Mouse (Mus musculus): Measurements from ENCODE around the gene C87436. TPM values are rescaled to one million over a fixed set of nuclear protein-coding genes. Genes with fewer than 3 reads are reported as not detected.
"Not testable (repeated sequence)": the region's sequence is repeated elsewhere in the genome, so short reads cannot be mapped to it uniquely, and the experiment has no call there.

C87436 gene
- polyA plus RNA-seq, 1 experiment from 2014 or later, result 24.4 TPM

DNA sequence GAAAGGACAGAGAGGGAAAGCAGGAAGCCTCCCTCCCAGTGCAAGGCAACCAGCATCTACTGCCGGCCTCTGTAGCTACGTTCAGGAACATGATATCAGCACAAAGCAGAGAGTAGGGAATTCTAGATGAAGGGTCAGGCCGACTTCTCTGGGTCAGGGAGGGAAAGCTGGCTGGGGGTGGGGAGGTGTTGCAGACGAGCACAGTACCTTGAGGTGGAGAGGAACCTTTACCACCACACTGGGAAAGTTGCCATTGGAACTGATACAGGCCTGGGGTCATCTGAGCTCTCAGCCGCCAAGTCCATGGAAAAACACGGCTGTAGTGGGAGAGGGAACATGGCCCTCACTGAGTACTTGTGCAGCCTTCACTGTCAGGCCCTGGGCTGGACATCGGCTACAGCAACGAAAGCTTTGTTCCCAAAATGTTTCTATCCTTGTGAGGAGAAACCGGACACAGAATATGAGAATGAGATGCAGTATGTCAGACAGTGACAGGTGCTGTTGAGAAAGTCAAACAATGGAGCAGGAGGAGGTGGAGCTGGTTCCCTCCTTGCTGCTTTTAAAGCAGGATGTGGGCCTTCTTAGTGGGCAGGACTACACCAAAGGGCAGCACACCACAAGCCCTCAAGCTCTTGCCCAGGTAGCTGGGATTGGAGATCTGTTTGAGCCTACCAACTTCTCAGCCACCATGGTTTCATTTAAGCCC, 37.4 kb downstream of the C87436 start:
- Histone ChIP-seq H3K27me3 (ENCODE audit: poor library complexity, severe bottlenecking) (no peaks in the 10 kb centered on the region), H3K4me1 (peaks cover 57% of the 10 kb centered on the region), H3K27ac (no peak overlapping the region), H3K9me3 (no peaks in the 10 kb centered on the region), H3K36me3 (replicated peaks) (peaks cover 2% of the 10 kb centered on the region; the same call in 1 of the 2 replicates), H3K4me3 (no peak overlapping the region)
- no peak for DNase-seq (ENCODE audit: extremely low spot score, low spot score)
- WGBS, result 85% methylated on average over 9 of the region's 9 CpGs

GRCm38 (mm10) chr6:86476931-86477330, 38.8 kb downstream of the C87436 start:
- H3K4me3 ChIP-seq, result no peak overlapping the region
- H3K27ac ChIP-seq, result no peak overlapping the region
- WGBS, result 88% methylated on average over 5 of the region's 5 CpGs
- H3K9me3 ChIP-seq, result no peaks in the 10 kb centered on the region
- peaks cover 52% of the 10 kb centered on the region for H3K4me1 ChIP-seq
- H3K27me3 ChIP-seq (ENCODE audit: poor library complexity, severe bottlenecking), result no peaks in the 10 kb centered on the region
- H3K36me3 ChIP-seq (replicated peaks), result no peaks in the 10 kb centered on the region
- DNase-seq (ENCODE audit: extremely low spot score, low spot score), result no peak

DNA sequence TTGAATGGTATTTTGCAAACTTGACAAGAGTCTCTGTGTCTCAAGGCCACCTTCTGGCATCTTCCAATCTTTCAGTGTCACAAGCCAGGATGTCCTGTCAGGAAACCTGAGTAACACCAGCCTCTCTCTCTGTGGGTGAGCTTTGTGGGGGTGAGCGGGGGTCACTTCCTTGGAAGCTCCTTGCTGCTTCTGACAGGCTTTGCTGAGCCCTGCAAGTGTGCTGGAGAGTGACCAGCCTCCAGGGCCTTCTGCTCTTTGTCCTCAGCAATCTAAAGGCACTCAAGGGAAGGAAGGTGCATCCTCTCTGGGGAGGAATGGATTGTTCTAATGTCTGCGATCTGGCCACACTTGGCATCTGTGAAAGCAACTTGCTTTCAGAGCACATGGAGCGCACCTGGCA, 41.1 kb downstream of the C87436 start:
- H3K36me3 ChIP-seq (replicated peaks), result no peaks in the 10 kb centered on the region
- peak overlapping the region; percentile 66 for H3K27ac ChIP-seq
- DNase-seq (ENCODE audit: extremely low spot score, low spot score), result no peak
- no peaks in the 10 kb centered on the region for H3K9me3 ChIP-seq
- H3K4me3 ChIP-seq, result no peak overlapping the region
- peaks cover 32% of the 10 kb centered on the region for H3K4me1 ChIP-seq
- whole genome bisulfite sequencing, result 71% methylated on average over 3 of the region's 3 CpGs
- no peaks in the 10 kb centered on the region for H3K27me3 ChIP-seq (ENCODE audit: poor library complexity, severe bottlenecking)

DNA sequence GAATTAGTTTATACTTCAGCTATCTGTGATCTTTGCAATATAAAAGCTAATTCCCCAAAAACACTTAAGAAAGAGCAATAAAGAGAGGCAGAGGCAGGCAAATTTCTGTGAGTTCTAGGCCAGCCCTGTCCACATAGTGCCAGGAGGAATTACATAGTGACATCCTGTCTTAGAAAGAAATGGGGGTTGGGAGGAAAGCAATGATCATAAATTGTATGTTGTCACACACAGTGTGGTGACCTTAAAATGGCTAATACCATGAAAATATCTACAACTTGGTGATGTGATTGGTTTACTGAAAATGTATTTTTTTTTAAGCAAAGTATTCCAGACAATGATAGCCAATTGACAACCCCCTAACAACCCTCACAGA, 41.6 kb downstream of the C87436 start:
- Histone ChIP-seq H3K27me3 (ENCODE audit: poor library complexity, severe bottlenecking) (no peaks in the 10 kb centered on the region), H3K27ac (peak overlapping the region; percentile 66; the same call in 1 of the 2 replicates), H3K4me1 (peaks cover 31% of the 10 kb centered on the region), H3K36me3 (replicated peaks) (no peaks in the 10 kb centered on the region), H3K9me3 (no peaks in the 10 kb centered on the region), H3K4me3 (no peak overlapping the region)
- no peak for DNase-seq (ENCODE audit: extremely low spot score, low spot score)

GRCm38 (mm10) chr6:86480189-86480831, 42.1 kb downstream of the C87436 start:
- no peak for DNase-seq (ENCODE audit: extremely low spot score, low spot score)
- Histone ChIP-seq H3K27ac (peak overlapping the region; percentile 77), H3K4me1 (peaks cover 31% of the 10 kb centered on the region), H3K9me3 (no peaks in the 10 kb centered on the region), H3K27me3 (ENCODE audit: poor library complexity, severe bottlenecking) (no peaks in the 10 kb centered on the region), H3K4me3 (no peak overlapping the region), H3K36me3 (replicated peaks) (no peaks in the 10 kb centered on the region)
- 51% methylated on average over 9 of the region's 9 CpGs for WGBS

DNA sequence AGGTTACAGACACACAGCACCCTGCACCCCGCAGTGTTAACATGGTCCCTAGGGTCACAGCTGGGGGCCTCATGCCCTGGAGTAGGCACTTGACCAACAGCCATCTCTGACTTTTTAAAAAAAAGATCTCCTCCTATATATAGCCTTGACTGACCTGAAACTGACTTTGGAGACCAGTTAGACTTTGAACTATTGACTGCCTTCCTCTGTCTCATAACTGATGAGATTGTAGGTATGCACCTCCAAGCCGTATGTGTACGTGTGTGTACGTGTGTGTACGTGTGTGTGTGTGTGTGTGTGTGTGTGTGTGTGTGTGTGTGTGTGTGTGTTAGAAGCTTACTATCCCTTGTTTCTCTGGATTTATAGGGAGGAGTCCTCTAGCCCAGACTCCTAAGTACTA, 43.7 kb downstream of the C87436 start:
- no peaks in the 10 kb centered on the region for H3K27me3 ChIP-seq (ENCODE audit: poor library complexity, severe bottlenecking)
- H3K9me3 ChIP-seq, result no peaks in the 10 kb centered on the region
- WGBS, result 79% methylated on average over 5 of the region's 5 CpGs
- no peak overlapping the region for H3K4me3 ChIP-seq
- no peak for DNase-seq (ENCODE audit: extremely low spot score, low spot score)
- H3K4me1 ChIP-seq, result peaks cover 34% of the 10 kb centered on the region
- no peak overlapping the region for H3K27ac ChIP-seq
- no peaks in the 10 kb centered on the region for H3K36me3 ChIP-seq (replicated peaks)

DNA sequence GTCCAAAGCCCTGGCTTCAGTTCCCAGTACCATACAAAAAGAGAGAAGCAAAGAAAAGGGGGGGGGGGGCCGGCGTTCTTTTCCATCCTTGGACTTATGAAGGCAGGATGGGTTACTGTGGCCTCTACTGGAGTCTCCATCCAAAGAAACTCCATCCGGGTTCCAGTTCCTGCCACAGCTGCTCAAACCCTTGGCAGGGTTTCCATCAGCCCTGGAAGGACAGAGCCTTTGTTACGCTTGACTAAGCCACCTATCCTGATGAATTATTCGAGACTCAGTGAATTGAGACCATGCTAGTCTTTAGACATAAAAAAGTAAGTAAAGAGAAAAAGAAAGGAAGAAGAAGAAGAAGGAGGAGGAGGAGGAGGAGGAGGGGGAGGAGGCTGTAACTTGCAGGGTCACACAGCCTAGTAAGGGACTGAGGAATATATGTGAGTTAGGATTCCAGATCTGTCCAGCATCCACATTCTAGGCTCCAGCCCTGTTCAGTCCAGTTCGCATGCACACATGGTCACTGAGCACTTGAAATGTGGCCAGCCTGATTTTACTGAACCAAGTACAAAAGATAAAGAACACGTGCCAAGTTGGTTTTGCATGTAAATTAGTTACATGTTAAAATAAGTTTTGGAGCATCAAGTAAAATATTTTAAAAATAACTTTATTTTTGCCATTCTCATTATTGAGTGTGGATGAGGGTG, 47.9 kb downstream of the C87436 start:
- Histone ChIP-seq H3K36me3 (replicated peaks) (no peaks in the 10 kb centered on the region), H3K27me3 (ENCODE audit: poor library complexity, severe bottlenecking) (no peaks in the 10 kb centered on the region), H3K4me1 (peaks cover 24% of the 10 kb centered on the region), H3K27ac (no peak overlapping the region), H3K4me3 (no peak overlapping the region), H3K9me3 (no peaks in the 10 kb centered on the region)
- WGBS, result 83% methylated on average over 7 of the region's 7 CpGs
- DNase-seq (ENCODE audit: extremely low spot score, low spot score), result no peak

- Histone ChIP-seq H3K27ac (peak overlapping the region; percentile 95), H3K36me3 (replicated peaks) (no peaks in the 10 kb centered on the region), H3K4me1 (peaks cover 24% of the 10 kb centered on the region), H3K4me3 (peak overlapping the region; percentile 31), H3K9me3 (no peaks in the 10 kb centered on the region), H3K27me3 (ENCODE audit: poor library complexity, severe bottlenecking) (no peaks in the 10 kb centered on the region)
- peak; percentile 86 for DNase-seq (ENCODE audit: extremely low spot score, low spot score)
- 8% methylated on average over 24 of the region's 24 CpGs for WGBS
Measured at GRCm38 (mm10) chr6:86487358-86488148, 49.4 kb downstream of the C87436 start.

DNA sequence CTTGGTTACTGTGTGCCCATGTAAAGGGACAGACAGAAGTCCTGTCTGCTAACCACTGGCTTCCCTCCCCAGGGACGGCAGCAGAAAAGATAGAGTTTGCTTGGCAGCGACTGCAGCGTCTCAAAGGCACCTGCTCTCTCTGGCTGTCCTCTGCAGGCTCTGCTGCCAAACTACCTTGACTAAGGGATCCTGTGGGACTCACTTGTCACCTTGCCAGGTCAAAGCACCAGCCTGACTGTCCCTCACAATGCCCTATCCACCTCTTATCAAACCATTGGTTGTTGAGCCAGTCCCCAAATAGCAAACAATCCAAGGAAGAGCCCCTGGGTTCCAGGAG, 49.9 kb downstream of the C87436 start:
- peak overlapping the region; percentile 95 for H3K27ac ChIP-seq
- H3K9me3 ChIP-seq, result no peaks in the 10 kb centered on the region
- H3K4me3 ChIP-seq, result peak overlapping the region; percentile 31; the same call in 1 of the 2 replicates
- WGBS, result 49% methylated on average over 3 of the region's 3 CpGs
- no peak for DNase-seq (ENCODE audit: extremely low spot score, low spot score)
- peaks cover 24% of the 10 kb centered on the region for H3K4me1 ChIP-seq
- H3K36me3 ChIP-seq (replicated peaks), result no peaks in the 10 kb centered on the region
- H3K27me3 ChIP-seq (ENCODE audit: poor library complexity, severe bottlenecking), result no peaks in the 10 kb centered on the region

GRCm38 (mm10) chr6:86489945-86490344, 51.8 kb downstream of the C87436 start:
- no peak for DNase-seq (ENCODE audit: extremely low spot score, low spot score)
- Histone ChIP-seq H3K27ac (no peak overlapping the region), H3K27me3 (ENCODE audit: poor library complexity, severe bottlenecking) (no peaks in the 10 kb centered on the region), H3K36me3 (replicated peaks) (no peaks in the 10 kb centered on the region), H3K9me3 (no peaks in the 10 kb centered on the region; the same call in 1 of the 2 replicates), H3K4me3 (no peak overlapping the region), H3K4me1 (peaks cover 30% of the 10 kb centered on the region)
- 93% methylated on average over 2 of the region's 2 CpGs for WGBS

GRCm38 (mm10) chr6:86490413-86490812, 52.2 kb downstream of the C87436 start:
- H3K36me3 ChIP-seq (replicated peaks); DNase-seq (ENCODE audit: extremely low spot score, low spot score); H3K27ac ChIP-seq; H3K9me3 ChIP-seq; H3K27me3 ChIP-seq (ENCODE audit: poor library complexity, severe bottlenecking); H3K4me3 ChIP-seq: not testable (repeated sequence)
- WGBS, result 93% methylated on average over 8 of the region's 8 CpGs
- H3K4me1 ChIP-seq, result peaks cover 34% of the 10 kb centered on the region

- H3K4me1 ChIP-seq, result peaks cover 35% of the 10 kb centered on the region
- H3K27me3 ChIP-seq (ENCODE audit: poor library complexity, severe bottlenecking), result no peaks in the 10 kb centered on the region
- no peak overlapping the region for H3K4me3 ChIP-seq
- H3K36me3 ChIP-seq (replicated peaks), result no peaks in the 10 kb centered on the region
- H3K27ac ChIP-seq, result no peak overlapping the region
- no peak for DNase-seq (ENCODE audit: extremely low spot score, low spot score)
- H3K9me3 ChIP-seq, result no peaks in the 10 kb centered on the region; the same call in 1 of the 2 replicates
- 77% methylated on average over 13 of the region's 13 CpGs for WGBS
Measured at GRCm38 (mm10) chr6:86493469-86494263, 55.5 kb downstream of the C87436 start.

All from forebrain, embryonic 10.5 days (tissue).